Mouse (Mus musculus): ENCODE measurements around the gene Tmeff1. TPM values are rescaled to one million over a fixed set of nuclear protein-coding genes. Genes with fewer than 3 reads are reported as not detected.

The Tmeff1 gene
- polyA plus RNA-seq, 1 experiment from 2014 or later, result 29.4 TPM

- no peak for TF ChIP-seq CTCF (IDR thresholded peaks at IDR 0.05)
- TF ChIP-seq EP300 (IDR thresholded peaks at IDR 0.05), result no peak
- H3K4me2 ChIP-seq (replicated peaks; ENCODE audit: low read depth, low read length), result no peak overlapping the region
- DNase-seq (ENCODE audit: low spot score) (no peak), ATAC-seq (no peak)
- WGBS, result 93% methylated on average over 17 of the region's 17 CpGs
- H3K4me3 ChIP-seq (ENCODE audit: low read depth, low read length), result no peak overlapping the region
- no peak overlapping the region for H3K27ac ChIP-seq (ENCODE audit: low read length)
- H3K9me3 ChIP-seq (ENCODE audit: low read length), result no peaks in the 10 kb centered on the region
- no peaks in the 10 kb centered on the region for H3K4me1 ChIP-seq (ENCODE audit: insufficient read depth, low read depth, low read length)
- 0 out of 2 replicates have a peak, but pooled peaks cover 5% of the 10 kb centered on the region for H3K36me3 ChIP-seq (ENCODE audit: insufficient read depth, low read length)
- H3K9ac ChIP-seq (replicated peaks; ENCODE audit: low read depth), result no peak overlapping the region
- H3K27me3 ChIP-seq (replicated peaks; ENCODE audit: insufficient read depth, low read length), result no peaks in the 10 kb centered on the region
These were observed 54.5 kb downstream of the Tmeff1 start for GRCm38 (mm10) chr4:48639503-48639902.

GRCm38 (mm10) chr4:48643801-48644200 lies 58.8 kb downstream of the Tmeff1 start:
- Histone ChIP-seq H3K27me3 (replicated peaks; ENCODE audit: insufficient read depth, low read length) (no peaks in the 10 kb centered on the region), H3K36me3 (ENCODE audit: insufficient read depth, low read length) (0 out of 2 replicates have a peak, but pooled peaks cover 5% of the 10 kb centered on the region), H3K9ac (replicated peaks; ENCODE audit: low read depth) (no peak overlapping the region), H3K4me1 (ENCODE audit: insufficient read depth, low read depth, low read length) (no peaks in the 10 kb centered on the region), H3K27ac (ENCODE audit: low read length) (no peak overlapping the region), H3K4me3 (ENCODE audit: low read depth, low read length) (no peak overlapping the region), H3K4me2 (replicated peaks; ENCODE audit: low read depth, low read length) (no peak overlapping the region), H3K9me3 (ENCODE audit: low read length) (no peaks in the 10 kb centered on the region)
- 82% methylated on average over 6 of the region's 6 CpGs for WGBS
- ATAC-seq (no peak), DNase-seq (ENCODE audit: low spot score) (no peak)
- TF ChIP-seq CTCF (IDR thresholded peaks at IDR 0.05) (no peak), EP300 (IDR thresholded peaks at IDR 0.05) (no peak)

GRCm38 (mm10) chr4:48646143-48646542 lies 61.2 kb downstream of the Tmeff1 start:
- Histone ChIP-seq H3K4me3 (ENCODE audit: low read depth, low read length) (no peak overlapping the region), H3K36me3 (ENCODE audit: insufficient read depth, low read length) (0 out of 2 replicates have a peak, but pooled peaks cover 5% of the 10 kb centered on the region), H3K27ac (ENCODE audit: low read length) (no peak overlapping the region), H3K4me1 (ENCODE audit: insufficient read depth, low read depth, low read length) (no peaks in the 10 kb centered on the region), H3K9ac (replicated peaks; ENCODE audit: low read depth) (no peak overlapping the region), H3K4me2 (replicated peaks; ENCODE audit: low read depth, low read length) (no peak overlapping the region), H3K9me3 (ENCODE audit: low read length) (no peaks in the 10 kb centered on the region), H3K27me3 (replicated peaks; ENCODE audit: insufficient read depth, low read length) (no peaks in the 10 kb centered on the region)
- TF ChIP-seq CTCF (IDR thresholded peaks at IDR 0.05), result no peak
- no peak for ATAC-seq
- DNase-seq (ENCODE audit: low spot score), result no peak
- WGBS, result 71% methylated on average over 5 of the region's 5 CpGs

- Histone ChIP-seq H3K4me1 (ENCODE audit: insufficient read depth, low read depth, low read length) (no peaks in the 10 kb centered on the region), H3K27ac (ENCODE audit: low read length) (no peak overlapping the region), H3K9me3 (ENCODE audit: low read length) (no peaks in the 10 kb centered on the region), H3K36me3 (ENCODE audit: insufficient read depth, low read length) (no peaks in the 10 kb centered on the region), H3K4me3 (ENCODE audit: low read depth, low read length) (no peak overlapping the region), H3K4me2 (replicated peaks; ENCODE audit: low read depth, low read length) (no peak overlapping the region), H3K9ac (replicated peaks; ENCODE audit: low read depth) (no peak overlapping the region), H3K27me3 (replicated peaks; ENCODE audit: insufficient read depth, low read length) (no peaks in the 10 kb centered on the region)
- TF ChIP-seq EP300 (IDR thresholded peaks at IDR 0.05), result no peak
- no peak for TF ChIP-seq CTCF (IDR thresholded peaks at IDR 0.05)
- DNase-seq (ENCODE audit: low spot score), result no peak
- WGBS, result 87% methylated on average over 10 of the region's 10 CpGs
- ATAC-seq, result no peak
These were observed 65.8 kb downstream of the Tmeff1 start for GRCm38 (mm10) chr4:48650617-48651360.

GRCm38 (mm10) chr4:48654118-48654517 lies 69.1 kb downstream of the Tmeff1 start:
- TF ChIP-seq CTCF (IDR thresholded peaks at IDR 0.05) (no peak), EP300 (IDR thresholded peaks at IDR 0.05) (no peak)
- no peak overlapping the region for H3K9ac ChIP-seq (replicated peaks; ENCODE audit: low read depth)
- H3K27me3 ChIP-seq (replicated peaks; ENCODE audit: insufficient read depth, low read length), result no peaks in the 10 kb centered on the region
- no peak overlapping the region for H3K27ac ChIP-seq (ENCODE audit: low read length)
- no peak overlapping the region for H3K4me3 ChIP-seq (ENCODE audit: low read depth, low read length)
- no peaks in the 10 kb centered on the region for H3K9me3 ChIP-seq (ENCODE audit: low read length)
- no peak for DNase-seq (ENCODE audit: low spot score)
- WGBS, result 93% methylated on average over 4 of the region's 4 CpGs
- no peaks in the 10 kb centered on the region for H3K4me1 ChIP-seq (ENCODE audit: insufficient read depth, low read depth, low read length)
- no peaks in the 10 kb centered on the region for H3K36me3 ChIP-seq (ENCODE audit: insufficient read depth, low read length)
- no peak for ATAC-seq
- no peak overlapping the region for H3K4me2 ChIP-seq (replicated peaks; ENCODE audit: low read depth, low read length)

GRCm38 (mm10) chr4:48656530-48656929 lies 71.6 kb downstream of the Tmeff1 start:
- Histone ChIP-seq H3K36me3 (ENCODE audit: insufficient read depth, low read length) (no peaks in the 10 kb centered on the region), H3K4me3 (ENCODE audit: low read depth, low read length) (no peak overlapping the region), H3K27me3 (replicated peaks; ENCODE audit: insufficient read depth, low read length) (no peaks in the 10 kb centered on the region), H3K4me2 (replicated peaks; ENCODE audit: low read depth, low read length) (no peak overlapping the region), H3K4me1 (ENCODE audit: insufficient read depth, low read depth, low read length) (no peaks in the 10 kb centered on the region; the same call in 1 of the 2 replicates), H3K9ac (replicated peaks; ENCODE audit: low read depth) (no peak overlapping the region), H3K9me3 (ENCODE audit: low read length) (no peaks in the 10 kb centered on the region), H3K27ac (ENCODE audit: low read length) (no peak overlapping the region)
- no peak for ATAC-seq
- WGBS, result 93% methylated on average over 8 of the region's 8 CpGs
- TF ChIP-seq EP300 (IDR thresholded peaks at IDR 0.05) (no peak), CTCF (IDR thresholded peaks at IDR 0.05) (no peak)
- DNase-seq (ENCODE audit: low spot score), result no peak

Measured in lung, postnatal 0 days (tissue).